Mouse (Mus musculus) layer of hippocampus, postnatal 10 days (tissue): ENCODE data around the gene Mdm2. TPM values are rescaled to one million over a fixed set of nuclear protein-coding genes. Genes with fewer than 3 reads are reported as not detected.
"Not testable (repeated sequence)": the region's sequence is repeated elsewhere in the genome, so short reads cannot be mapped to it uniquely, and the experiment has no call there.

Experiments used
- DNase-seq, 2 experiments: peaks; one replicate each; pipeline ENCODE4 v3.0.0; 2021; ENCODE audit warnings: low spot score in 2 of 2
- total RNA-seq, 2 experiments: library from RNA; stranded (reverse); gene quantifications; 2 replicates each; pipeline ENCODE4 v1.2.3; 2021

Mdm2 gene
- total RNA-seq, 2 experiments from 2014 or later, result 51.5 to 57.3 TPM

DNA sequence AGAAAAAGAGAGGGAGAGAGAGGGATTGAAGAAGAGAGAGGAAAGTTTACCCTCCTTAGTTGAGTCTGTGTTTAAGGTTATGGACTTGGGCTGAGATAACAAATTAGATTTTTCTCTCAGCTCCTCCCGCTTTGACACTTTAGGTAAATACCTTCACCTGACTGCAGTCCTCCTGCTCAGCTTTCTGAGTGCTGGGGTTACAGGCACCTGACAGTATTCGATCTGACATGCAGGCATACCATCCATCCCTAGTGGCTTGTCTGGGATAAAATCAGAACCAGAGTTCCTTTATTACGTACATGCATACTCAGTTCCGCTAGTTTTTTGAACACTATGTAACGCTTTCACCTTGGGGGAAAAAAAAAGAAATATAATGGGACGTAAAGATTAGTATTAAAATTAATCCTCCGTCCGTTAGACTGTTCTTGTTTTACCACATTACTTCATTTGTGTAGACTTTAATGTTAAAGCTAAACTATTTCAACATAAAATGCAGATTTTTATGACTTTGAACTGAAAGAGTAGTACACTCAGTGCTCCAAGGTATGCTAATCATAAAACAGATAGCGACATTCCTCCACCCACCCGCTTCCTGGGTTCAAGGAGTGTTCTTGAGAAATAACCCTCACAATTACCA is 38.6 kb upstream of the Mdm2 start:
- DNase-seq, result no peak

DNA sequence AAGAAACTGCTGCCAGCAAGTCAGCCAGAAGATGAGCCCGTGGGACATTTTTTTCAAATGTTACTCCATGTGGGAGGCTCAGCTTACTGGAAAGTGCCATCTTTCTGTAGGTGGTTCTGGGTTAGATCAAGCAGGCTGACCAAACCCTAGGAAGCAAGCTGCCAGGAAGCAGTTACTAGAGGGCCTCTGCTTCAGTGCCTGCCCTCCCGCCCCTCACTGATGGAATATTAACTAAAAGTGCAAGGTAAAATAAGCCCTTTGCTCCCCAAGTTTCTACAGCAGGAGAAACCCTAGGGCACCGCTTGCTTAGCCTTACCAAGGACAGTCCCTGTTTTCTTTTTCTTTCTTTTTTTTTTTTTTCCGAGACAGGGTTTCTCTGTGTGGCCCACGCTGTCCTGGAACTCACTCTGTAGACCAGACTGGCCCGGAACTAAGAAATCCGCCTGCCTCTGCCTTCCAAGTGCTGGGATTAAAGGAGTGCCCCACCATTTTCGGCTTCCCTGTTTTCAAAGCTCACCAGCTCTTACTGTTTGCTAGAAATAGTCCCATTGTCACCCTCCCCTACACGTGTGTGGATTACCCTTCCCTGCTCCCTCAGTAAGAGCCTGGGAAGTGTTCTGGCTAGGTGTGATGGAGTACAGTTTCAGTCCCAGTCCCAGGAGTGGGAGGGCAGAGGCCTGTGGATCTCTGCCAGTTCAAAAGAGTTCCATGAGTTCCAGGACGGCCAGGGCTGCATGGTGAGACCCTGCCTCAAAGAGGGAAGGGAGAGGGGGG is 37.9 kb upstream of the Mdm2 start:
- no peak for DNase-seq

DNA sequence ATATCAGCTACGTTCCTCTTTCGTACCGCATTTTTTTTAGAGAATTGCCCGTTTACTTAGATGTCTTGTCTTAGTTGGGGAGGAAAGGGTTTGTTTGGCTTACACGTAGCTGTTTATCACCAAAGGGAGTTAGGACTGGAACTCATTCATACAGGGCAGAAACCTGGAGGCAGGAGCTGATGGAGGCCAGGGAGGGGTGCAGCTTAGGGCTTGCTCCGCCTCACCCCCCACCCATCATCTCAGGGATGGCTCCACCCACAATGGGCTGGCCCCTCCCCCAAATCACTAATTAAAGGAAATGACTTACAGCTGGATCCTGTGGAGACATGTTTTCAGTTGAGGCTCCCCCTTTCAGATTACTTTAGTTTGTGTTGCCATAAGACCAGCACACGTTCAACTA is 37.2 kb upstream of the Mdm2 start:
- no peak for DNase-seq

DNA sequence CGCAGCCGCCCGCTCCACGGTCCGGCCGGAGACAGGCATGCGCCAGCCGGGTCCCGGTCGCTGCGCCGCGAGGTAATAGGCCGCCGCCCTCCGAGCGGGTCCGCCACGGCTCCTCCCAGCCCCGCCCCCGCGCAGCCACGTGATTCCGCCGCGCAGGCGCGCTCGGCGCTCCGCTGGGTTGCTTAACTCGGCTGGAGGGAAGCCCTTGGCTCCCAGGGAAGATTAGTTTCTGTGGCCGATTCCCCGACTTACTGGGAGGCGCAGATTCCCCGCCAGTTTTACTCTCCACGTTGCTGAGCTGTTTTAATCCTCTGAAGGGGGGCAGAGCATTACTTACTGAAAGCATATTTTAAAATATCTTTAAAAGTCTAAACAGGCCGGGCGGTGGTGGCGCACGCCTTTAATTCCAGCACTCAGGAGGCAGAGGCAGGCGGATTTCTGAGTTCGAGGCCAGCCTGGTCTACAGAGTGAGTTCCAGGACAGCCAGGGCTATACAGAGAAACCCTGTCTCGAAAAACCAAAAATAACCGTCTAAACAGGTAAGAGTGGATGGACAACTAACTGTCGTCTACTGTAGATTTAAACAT is 35.8 kb upstream of the Mdm2 start, which contains the start of gene Slc35e3:
TSS of gene Slc35e3 (minus strand) at position 69 of the 587 bp plus-strand sequence.
- DNase-seq, result peak; percentile 95 to 98

DNA sequence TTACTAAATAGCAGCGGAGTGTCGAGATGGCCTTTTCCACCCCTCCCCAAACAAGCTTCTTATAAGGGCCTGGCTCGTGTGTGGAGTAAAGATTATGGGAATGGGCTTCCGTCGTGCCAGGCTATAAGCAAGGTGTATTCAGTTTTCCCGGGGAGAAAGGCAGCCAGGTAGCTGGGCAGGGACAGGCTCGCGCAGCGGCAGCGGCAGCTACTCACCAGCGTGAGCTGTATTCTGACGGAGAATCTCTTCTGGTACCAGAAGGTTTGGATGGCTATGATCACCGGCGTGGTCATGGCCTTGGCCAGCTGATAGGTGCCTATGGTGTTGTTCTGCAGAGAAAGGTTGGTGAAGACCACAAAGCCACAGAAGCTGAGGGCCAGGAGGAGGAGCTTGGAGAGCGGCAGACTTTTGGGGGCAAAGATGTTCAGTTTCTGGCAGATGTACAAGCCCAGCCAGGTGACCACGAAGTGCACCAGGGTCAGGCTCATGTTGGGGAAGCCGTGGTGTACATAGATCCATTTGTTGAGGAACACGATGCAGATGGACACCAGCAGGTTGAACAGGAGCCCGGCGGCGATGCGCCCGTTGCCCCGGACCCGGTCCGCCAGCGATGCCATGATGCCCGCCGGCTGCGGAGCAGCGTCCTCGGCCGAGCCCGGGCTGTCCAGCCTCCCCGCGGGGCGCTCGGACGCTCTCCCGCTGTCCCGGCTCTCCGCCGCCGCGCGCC is 35.2 kb upstream of the Mdm2 start:
- peak in 1 of 2 experiments; percentile 22 for DNase-seq

DNA sequence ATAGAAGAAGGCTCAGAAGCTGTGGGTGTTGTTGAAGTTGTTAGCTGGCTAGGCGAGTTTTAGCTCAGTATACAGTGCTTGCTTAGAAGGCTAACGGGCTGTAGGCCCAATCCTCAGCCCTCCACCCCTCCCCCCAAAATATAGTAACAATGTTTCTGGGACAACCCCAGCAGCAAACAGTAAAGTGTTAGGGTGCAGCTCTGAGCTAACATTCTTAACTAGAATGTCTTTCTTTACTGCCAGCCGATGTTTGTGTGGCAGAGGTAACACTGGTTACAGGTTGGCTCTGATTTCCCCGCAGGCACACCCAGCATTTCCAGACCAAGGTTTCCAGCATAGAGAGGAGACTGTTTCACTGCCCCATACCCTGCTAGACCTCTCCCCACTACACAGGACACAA is 33.4 kb upstream of the Mdm2 start:
- no peak for DNase-seq

DNA sequence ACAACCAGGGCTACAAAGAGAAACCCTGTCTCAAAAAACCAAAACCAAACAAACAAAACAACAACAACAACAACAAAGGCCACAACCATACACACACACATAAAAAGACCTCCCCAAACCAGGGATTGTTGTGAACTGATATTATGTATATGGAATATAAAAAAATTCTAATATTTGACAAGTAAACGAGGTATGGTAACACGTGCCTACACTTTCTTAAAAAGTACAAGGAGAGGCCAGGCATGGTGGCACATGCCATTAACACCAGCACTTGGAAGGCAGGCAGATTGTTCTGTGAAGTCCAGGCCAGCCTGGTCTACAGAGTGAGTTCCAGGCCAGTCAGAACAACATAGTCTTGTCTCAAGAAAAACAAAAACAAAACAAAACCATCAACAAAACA is 32.6 kb upstream of the Mdm2 start:
- no peak for DNase-seq

DNA sequence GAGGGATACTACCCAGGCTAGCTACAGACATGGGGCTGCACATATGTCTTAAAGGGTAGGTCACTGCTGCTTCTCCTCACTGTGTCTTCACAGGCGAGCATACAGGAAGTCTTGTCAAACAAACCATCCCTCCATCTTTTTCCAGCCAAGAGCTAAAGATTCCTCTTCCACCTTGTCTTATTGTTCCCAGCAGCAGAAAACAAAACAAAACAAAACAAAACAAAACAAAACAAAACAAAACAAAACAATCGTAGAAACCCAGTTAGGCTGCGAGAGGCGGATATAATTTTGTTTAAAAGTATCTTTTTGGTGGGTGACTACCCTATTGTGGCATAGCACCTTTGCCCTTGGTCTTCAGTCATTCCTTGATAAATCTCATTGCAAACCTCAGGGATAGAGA is 32.1 kb upstream of the Mdm2 start:
- DNase-seq, result no peak

DNA sequence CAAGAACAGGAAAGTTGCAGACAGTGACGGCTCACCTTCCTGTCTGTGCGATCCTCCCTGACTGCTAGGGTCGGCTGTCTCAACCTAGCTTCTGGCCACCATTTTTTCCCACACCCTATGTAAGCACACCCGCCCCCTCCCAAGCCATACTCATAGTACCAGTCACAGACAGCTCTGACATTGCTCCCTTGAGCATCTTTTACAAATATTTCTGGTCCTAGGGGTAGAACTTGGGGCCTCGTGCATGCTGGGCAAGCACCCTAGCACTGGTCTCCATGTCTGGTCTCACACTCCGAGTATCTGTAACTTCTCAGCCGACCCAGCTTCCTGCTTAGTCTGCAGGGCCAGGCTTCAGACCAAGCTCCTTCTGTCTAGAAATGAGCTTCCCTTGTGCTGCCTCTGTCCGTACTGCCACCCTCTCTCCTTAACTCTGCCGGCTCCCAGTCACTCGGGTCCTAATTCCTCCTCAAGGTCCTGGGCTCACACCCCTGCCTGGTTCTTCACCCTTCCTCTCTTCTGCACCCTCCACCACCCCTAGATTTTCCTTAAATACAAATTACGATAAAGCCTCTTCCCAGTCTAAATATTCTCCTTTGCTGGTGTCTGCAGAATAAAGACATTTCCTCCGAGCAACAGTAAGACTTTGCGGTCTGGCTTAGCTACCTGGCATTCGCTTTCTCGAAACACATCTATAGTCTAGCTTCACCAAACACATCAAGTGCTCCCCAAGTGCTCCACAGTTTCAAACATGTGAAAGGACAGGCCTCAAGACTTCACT is 31.3 kb upstream of the Mdm2 start:
- DNase-seq, result no peak

DNA sequence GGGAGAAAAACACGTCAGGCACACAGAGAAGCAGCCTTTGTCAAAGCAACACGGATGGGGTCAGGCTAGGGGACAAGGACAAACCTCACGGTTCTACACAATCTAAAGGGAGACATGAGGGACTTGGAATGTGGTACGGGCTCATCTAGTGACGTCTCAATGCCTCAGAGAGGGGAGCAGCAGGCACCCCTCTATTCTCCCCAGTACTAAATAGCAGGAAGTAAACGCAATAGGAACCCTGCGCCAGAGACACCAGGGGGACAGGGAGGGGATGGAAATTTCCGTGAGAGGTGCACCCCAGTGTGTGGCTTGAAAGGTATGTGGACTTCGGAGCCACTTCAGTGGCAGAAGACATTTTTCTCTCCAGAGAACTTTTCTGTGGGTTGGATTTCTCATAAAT is 30.4 kb upstream of the Mdm2 start:
- no peak for DNase-seq

DNA sequence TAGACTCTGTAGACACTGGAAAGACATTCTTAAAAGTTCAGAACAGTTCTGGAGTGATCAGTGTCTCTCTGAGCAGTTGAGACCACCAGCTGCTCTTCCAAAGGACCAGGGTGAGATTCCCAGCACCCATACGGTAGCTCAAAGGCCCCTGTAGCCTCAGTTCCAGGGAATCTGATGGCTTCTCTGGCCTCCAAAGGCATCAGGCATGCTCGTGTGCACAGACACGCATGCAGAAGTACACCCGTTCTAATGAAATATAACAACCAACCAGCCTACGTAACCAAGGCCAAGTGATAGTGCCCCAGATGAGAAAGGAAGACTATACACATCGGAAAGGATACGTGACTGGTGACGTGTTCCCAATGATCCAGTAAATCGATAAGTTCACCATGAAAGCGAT is 29.6 kb upstream of the Mdm2 start:
- no peak for DNase-seq

DNA sequence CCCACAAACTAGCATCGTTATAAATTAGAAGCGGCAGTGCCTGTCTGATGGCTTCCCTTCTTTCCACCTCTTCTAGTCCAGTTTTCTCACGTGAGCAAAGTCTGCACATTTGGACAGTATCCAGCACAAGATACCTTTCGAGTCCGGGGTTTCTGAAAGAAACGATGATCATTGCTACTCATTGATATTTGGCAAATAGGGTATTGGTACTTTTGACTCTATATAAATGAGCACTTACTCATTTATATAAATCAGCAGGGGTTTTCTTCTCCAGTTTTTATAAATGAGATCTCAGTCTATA is 29.0 kb upstream of the Mdm2 start:
- no peak for DNase-seq

DNA sequence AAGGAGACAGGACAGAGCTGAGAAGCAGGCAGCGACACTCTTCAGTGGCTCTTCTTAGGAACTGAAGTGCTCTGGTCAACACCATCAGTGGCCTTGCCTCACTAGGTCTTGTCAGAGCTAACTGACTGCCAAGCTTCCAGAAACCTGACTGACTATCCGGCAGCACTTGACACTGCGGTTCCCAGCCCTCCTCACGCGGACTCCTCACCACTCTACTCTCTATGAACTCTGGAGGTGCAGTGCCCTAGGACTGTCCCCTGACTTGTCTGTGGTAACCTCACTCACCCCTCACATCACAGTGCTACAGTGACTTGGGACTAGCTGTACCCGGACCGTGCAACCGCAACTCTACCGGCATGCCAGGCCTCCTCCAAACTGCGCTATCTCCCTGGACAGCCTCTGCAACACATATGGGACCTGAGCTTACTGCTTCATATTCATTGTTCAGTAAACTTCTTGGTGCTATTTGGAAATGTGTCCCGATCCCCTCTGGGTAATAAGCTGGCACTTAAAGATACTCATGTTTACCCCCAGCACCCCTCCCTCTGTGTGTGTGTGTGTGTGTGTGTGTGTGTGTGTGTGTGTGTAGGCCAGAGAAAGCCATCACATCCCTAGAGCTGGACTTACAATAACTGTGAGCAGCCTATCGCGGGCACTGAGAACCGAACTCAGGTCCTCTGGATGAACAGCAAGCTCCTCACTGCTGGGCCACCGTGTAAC is 28.5 kb upstream of the Mdm2 start:
- DNase-seq, result no peak

DNA sequence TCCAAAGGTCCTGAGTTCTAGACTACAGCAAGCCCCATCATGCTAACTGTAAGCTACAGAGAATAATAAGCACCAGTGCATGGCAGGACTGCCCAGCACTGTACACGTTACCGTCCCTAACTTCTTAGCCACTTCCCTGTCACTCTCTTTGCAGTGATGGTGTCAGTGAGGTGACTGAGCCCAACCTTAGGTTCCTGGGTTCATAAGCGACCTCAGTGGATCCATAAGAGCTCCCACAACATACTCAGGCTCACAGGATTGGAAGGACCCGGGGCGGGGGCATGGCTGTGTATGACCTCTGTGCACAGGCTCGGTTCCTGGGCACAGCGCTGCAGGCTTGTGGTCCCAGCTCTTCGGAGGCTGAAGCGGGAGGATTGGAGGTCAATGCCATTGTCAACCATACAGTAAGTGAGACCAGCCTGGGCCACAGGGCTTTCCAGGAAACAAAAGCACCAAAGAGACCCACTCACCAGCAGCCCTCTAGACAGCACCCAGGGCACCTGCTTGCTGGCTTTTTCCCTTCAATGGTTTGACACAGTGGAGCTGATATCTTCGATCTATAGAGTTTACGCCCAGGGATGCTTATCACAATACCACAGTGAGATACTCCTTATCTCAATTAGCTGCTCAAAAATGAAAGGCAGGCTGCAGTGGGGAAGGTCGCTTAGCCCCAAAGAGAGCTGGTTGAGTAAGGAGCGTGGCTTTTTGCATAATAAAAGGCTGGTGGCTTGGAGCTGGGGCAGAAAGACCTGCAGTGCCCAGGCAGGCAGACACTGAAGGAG is 27.8 kb upstream of the Mdm2 start:
- no peak for DNase-seq

DNA sequence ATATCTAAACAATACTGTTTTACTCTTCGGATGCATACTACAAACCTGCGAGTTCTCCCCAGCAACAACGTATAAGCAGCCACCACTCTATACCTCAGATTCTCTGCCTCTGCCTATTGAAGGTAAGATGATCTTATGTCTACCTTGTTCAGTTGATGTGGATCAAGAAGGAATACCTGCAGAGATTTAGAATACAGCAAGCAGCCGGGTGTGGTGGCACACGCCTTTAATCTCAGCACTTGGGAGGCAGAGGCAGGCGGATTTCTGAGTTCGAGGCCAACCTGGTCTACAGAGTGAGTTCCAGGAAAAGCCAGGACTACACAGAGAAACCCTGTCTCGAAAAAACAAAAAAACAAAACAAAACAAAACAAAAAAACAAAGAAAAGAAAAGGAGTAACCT is 26.9 kb upstream of the Mdm2 start:
- DNase-seq, result not testable (repeated sequence)

DNA sequence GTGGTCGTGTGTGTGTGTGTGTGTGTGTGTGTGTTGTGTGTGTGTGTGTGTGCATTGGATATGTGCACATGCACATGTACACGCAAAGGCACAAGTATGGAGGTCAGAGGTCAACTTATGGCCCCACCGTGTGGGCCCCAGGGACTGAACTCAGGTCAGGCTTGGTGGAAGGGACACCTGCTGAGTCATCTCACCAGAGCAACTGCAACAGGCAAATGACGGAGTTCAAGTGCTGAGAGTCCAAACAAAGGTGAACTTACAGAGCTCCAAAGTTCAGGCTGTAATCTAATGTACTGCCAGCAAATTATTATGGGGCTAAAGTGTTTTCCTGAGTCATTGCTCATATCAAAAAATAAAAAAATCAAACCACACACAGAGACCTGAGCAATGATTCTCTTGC is 26.5 kb upstream of the Mdm2 start:
- no peak for DNase-seq

DNA sequence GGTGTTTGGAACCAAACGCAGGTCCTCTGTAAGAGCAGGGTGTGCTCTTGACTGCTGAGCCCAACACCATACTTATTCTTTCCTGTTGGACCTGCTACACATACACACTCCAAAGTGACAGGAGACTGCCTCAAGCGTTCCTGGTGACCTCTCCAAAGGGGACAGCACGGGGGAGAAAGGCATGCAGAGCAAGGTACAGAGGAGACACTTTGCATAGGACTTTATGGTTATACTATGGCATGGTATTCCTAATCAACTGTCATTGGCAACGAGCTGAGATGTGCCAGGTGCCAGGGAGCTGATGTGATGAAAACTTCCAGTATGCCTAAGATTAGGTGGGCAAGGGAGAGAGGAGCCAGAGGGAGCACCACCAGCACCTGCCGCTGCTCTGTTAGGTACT is 26.0 kb upstream of the Mdm2 start:
- no peak for DNase-seq

DNA sequence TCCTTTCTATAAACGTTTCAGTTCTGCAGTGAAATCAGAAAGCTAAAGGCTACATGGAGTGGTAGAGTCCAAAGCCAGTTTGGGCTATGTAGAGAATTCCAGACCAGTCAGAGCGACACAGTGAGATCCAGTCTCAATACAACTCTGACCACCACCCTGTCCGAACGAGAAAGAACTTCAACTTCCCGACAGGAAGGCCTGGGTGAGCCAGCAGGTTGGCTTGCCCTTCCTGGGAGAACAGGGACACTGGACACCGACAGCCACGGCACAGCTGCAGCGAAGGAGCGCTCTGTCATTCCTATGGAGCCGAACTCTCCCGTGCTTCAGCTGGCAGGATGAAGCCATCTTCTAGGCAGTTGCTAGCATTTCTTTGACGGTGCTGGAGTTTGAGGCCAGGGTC is 24.8 kb upstream of the Mdm2 start:
- DNase-seq, result not testable (repeated sequence)

DNA sequence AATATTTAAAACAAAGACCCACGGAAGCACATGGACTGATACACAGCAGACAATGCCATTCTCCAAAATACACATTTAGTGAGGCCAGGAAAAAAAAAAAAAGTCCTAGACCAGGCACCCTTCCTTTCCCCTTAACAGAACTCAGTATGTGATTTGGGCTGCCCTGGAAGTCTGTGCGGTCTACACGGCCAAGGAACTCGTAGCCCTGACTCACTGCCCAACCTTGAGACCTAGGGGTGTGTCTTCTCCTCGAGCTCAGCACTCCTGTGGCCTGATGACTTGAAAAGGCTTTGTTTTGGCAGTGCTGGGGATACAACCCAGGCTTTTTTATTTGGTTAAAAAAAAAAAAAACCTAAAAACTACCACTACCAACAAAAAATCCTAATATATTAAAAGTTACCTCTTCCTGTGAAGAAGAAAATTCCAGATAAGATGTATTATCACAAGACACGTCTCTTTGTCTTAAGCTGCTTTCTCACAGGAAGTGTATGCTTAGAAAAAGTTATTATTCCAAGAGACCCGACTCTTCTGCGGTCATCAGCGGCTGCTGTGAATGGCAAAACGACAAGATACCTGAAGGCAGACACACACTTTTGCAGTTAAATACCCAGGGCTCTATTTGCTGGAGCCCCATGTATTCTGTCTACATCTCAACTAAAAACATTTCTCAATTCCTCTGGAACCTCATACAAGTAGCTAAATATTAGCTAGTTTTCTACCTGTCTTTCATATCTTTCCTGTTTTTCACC is 23.7 kb upstream of the Mdm2 start:
- DNase-seq, result not testable (repeated sequence)
